Mouse (Mus musculus) NIH3T3 (cell line): ENCODE results near the gene Pde10a.

Experiments used
- DNase-seq: peaks from one replicate; pipeline ENCODE4 v3.0.0-alpha.2; 2012; ENCODE audit warnings: low read depth

Pde10a gene

GRCm38 (mm10) chr17:8843941-8844340, 318.8 kb downstream of the Pde10a start:
- no peak for DNase-seq

GRCm38 (mm10) chr17:8846506-8846905, 321.3 kb downstream of the Pde10a start:
- DNase-seq = no peak

GRCm38 (mm10) chr17:8847558-8847957, 322.4 kb downstream of the Pde10a start:
- peak; percentile 48 for DNase-seq

GRCm38 (mm10) chr17:8851846-8852245, 326.7 kb downstream of the Pde10a start:
- no peak for DNase-seq

GRCm38 (mm10) chr17:8856430-8857371, 331.5 kb downstream of the Pde10a start:
- DNase-seq = peak; percentile 87

GRCm38 (mm10) chr17:8858636-8859421, 333.7 kb downstream of the Pde10a start:
- no peak for DNase-seq

- DNase-seq = peak; percentile 24
Measured at GRCm38 (mm10) chr17:8859489-8859888, 334.3 kb downstream of the Pde10a start.

- peak; percentile 92 for DNase-seq
Measured at GRCm38 (mm10) chr17:8864638-8865497, 339.7 kb downstream of the Pde10a start.

- DNase-seq = no peak
Measured at GRCm38 (mm10) chr17:8867331-8868237, 342.4 kb downstream of the Pde10a start.

GRCm38 (mm10) chr17:8869287-8869686, 344.1 kb downstream of the Pde10a start:
- no peak for DNase-seq

GRCm38 (mm10) chr17:8870848-8871247, 345.7 kb downstream of the Pde10a start:
- no peak for DNase-seq

- no peak for DNase-seq
Measured at GRCm38 (mm10) chr17:8871396-8871795, 346.2 kb downstream of the Pde10a start.

GRCm38 (mm10) chr17:8871997-8872593, 346.9 kb downstream of the Pde10a start:
- DNase-seq = peak; percentile 22

- no peak for DNase-seq
Measured at GRCm38 (mm10) chr17:8872611-8873010, 347.4 kb downstream of the Pde10a start.

- no peak for DNase-seq
Measured at GRCm38 (mm10) chr17:8878056-8878455, 352.9 kb downstream of the Pde10a start.

- DNase-seq = no peak
Measured at GRCm38 (mm10) chr17:8881711-8882110, 356.5 kb downstream of the Pde10a start.

GRCm38 (mm10) chr17:8884691-8885090, 359.5 kb downstream of the Pde10a start:
- no peak for DNase-seq

GRCm38 (mm10) chr17:8885830-8886229, 360.7 kb downstream of the Pde10a start:
- DNase-seq = no peak

GRCm38 (mm10) chr17:8888105-8888504, 362.9 kb downstream of the Pde10a start:
- DNase-seq = no peak

- no peak for DNase-seq
Measured at GRCm38 (mm10) chr17:8888639-8889038, 363.5 kb downstream of the Pde10a start.
